Mouse (Mus musculus) E14TG2a.4 (cell line): ENCODE results near the gene Creb5.

Experiments
- H3K27me3 ChIP-seq: 2 replicates; pipeline ENCODE4 v1.6.1; 2014; ENCODE audit warnings: low read length, control low read depth; ENCODE audit not compliant: insufficient read depth
- H3K36me3 ChIP-seq: 2 replicates; pipeline ENCODE4 v1.6.1; 2014; ENCODE audit warnings: low read length, control low read depth; ENCODE audit not compliant: insufficient read depth
- H3K4me1 ChIP-seq: replicated peaks from 2 replicates; pipeline ENCODE4 v1.6.1; 2014; ENCODE audit warnings: low read depth, low read length, control low read depth
- H3K4me3 ChIP-seq: replicated peaks from 2 replicates; pipeline ENCODE4 v1.5.1; 2014; ENCODE audit warnings: mild to moderate bottlenecking, low read length
- H3K9me3 ChIP-seq: 2 replicates; pipeline ENCODE4 v1.6.1; 2014; ENCODE audit warnings: low read length, control low read depth
- CTCF ChIP-seq: conservative IDR thresholded peaks from 2 replicates; pipeline ENCODE4 v1.5.1; 2014; ENCODE audit warnings: low read length
- NANOG ChIP-seq: IDR thresholded peaks from 2 replicates; pipeline ENCODE4 v1.6.1; 2014; ENCODE audit warnings: borderline replicate concordance, low read length, mixed read lengths
- POU5F1 ChIP-seq: IDR thresholded peaks from 2 replicates; pipeline ENCODE4 v1.6.1; 2014; ENCODE audit warnings: low read length, borderline replicate concordance

The Creb5 gene

DNA sequence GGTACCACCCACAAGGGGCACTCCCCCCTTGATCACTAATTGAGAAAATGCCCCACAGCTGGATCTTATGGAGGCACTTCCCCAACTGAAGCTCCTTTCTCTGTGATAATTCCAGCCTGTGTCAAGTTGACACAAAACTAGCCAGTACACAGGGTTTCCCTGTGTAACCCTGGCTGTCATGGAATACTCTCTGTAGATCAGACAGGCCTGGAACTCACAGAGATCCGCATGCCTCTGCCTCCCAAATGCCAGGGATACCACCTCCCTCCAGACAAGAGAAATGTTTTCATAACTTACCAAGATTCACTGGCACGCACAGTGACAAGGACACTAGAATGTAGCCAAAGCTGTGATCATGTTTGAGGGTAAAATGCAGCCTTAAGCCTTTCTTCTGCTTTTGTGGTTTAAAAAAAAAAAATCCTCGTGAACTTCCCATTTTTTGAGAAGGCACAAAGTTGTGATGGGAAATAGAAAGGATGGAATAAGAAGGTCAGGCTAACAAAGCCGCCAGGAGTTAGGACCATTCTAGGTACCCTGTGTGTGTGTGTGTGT is 284.6 kb downstream of the Creb5 start:
- Histone ChIP-seq H3K4me3 (no peak overlapping the region), H3K4me1 (peaks cover 36% of the 10 kb centered on the region), H3K27me3 (no peaks in the 10 kb centered on the region), H3K36me3 (no peaks in the 10 kb centered on the region), H3K9me3 (no peaks in the 10 kb centered on the region)
- no peak for TF ChIP-seq NANOG
- no peak for TF ChIP-seq POU5F1
- TF ChIP-seq CTCF, result no peak

DNA sequence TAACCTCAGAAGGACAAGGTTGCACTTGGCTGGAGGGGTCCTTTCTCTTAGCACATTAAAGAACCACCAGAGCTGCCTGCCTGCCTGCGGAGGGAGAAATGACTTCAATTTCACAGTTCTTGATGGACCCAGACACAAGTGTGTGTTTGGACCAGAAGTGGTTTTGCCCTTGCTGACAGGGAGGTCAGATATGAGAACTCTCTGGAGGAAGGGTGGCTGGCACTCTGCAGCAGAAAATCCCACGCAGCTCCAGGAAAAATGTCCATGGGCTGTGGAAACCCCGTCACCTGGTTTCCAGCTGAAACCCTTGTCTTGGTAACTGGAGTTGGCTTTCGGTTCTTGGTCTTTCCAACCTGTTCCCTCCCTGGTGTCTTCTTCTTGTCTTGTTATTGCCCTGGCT is 285.4 kb downstream of the Creb5 start:
- Histone ChIP-seq H3K27me3 (no peaks in the 10 kb centered on the region), H3K4me1 (peaks cover 35% of the 10 kb centered on the region), H3K36me3 (no peaks in the 10 kb centered on the region), H3K4me3 (0 out of 2 replicates have a peak overlapping the region, but pooled peaks have one; percentile 48), H3K9me3 (no peaks in the 10 kb centered on the region)
- TF ChIP-seq NANOG, result no peak
- TF ChIP-seq CTCF, result no peak
- TF ChIP-seq POU5F1, result no peak

DNA sequence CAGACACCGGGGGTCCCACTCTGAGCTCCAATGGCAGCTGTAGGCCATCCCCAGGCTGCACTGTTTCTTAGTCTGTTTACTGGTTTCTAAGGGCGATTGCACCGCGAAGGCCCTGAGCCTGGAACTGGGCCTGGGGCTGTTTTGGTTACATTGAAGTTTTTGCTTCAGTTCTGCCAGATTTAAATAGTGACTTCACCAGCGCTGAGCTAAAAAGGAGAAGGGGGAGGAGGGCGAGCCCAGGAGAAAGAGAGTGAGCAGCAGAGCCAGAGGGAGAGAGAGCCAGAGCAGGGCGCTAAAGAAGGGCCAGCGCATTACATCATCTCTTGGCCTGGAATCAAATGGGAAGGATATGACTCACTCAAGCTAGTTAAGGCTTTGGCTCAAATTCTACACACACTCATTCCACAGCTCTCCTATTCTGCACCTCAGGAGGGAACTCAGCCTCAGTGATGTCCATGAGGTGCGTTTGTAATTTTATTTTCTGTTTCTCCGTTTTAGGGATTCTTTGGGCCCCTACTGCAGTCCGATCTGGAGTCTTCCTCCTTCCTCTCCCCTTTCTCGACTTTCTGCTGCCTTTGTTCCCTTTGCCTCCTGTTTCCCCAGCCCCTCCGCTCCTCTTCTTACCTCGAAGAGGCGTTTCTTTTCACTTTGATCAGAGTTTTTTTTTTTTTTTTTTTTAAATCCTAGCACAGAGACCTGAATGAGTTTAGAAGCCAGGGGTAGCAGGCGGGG is 286.1 kb downstream of the Creb5 start:
- TF ChIP-seq CTCF, result no peak
- no peak for TF ChIP-seq NANOG
- TF ChIP-seq POU5F1, result no peak
- Histone ChIP-seq H3K27me3 (no peaks in the 10 kb centered on the region), H3K4me1 (peaks cover 31% of the 10 kb centered on the region), H3K9me3 (no peaks in the 10 kb centered on the region), H3K4me3 (peak overlapping the region; percentile 48), H3K36me3 (no peaks in the 10 kb centered on the region)

DNA sequence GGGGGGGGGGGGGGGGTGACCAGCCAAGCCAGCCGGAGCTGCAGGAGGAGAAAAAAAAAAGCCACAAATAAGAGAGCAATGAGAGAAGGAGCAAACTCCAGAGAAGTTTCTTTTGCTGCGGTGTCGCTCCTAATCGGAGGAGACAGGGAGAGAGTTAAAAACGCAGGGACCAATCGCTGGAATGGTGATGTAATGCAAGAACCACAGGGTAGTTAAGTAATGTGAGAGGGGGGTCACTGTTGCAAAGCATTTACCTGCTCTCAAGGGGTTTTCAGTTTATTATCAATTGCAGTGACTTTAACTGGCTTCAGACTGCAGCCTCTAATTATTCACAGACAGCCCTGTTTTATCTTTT is 286.6 kb downstream of the Creb5 start:
- Histone ChIP-seq H3K4me1 (peaks cover 31% of the 10 kb centered on the region), H3K27me3 (no peaks in the 10 kb centered on the region), H3K36me3 (no peaks in the 10 kb centered on the region), H3K4me3 (peak overlapping the region; percentile 48), H3K9me3 (no peaks in the 10 kb centered on the region)
- no peak for TF ChIP-seq CTCF
- no peak for TF ChIP-seq POU5F1
- no peak for TF ChIP-seq NANOG

DNA sequence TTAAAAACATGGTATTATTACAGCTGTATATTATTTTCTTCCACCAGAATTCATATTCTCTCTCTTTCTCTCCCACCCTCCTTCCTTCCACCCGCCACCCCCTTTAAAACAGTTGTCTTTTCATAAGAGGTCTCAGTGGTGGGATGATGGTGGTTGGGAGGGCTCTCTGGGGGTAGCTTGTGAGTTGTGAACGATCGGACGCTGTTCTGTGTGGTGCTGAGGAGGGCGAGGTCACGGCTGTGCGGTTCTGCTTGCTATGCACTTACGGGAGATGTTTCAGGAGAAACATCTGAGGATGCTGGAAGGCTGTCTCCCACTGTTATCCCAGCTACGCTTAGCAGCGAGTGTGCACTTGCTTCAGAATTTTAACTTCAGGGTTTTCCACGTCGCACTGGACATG is 287.0 kb downstream of the Creb5 start:
- H3K4me1 ChIP-seq, result peaks cover 31% of the 10 kb centered on the region
- no peak overlapping the region for H3K4me3 ChIP-seq
- H3K36me3 ChIP-seq, result no peaks in the 10 kb centered on the region
- H3K27me3 ChIP-seq, result no peaks in the 10 kb centered on the region
- no peaks in the 10 kb centered on the region for H3K9me3 ChIP-seq
- no peak for TF ChIP-seq POU5F1
- TF ChIP-seq CTCF, result no peak
- no peak for TF ChIP-seq NANOG

DNA sequence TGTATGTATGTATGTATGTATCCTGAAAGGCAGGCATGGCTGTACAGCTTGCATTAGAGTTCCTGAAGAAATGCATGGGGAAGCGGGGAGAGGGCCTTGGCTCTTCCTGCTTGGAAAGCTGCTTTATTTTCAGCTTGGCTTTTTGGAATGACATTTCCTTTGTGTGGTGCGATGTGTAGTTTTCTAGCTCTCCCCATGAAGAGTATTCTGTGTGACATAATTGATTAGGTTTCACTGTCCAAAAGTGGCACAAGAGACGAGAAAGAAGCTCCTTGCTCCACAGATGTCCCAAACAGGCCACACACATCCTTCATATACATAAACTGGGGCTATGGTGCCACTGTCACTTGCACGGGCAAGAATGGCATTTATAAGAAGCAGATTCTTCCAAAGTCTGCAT is 288.1 kb downstream of the Creb5 start:
- H3K27me3 ChIP-seq, result no peaks in the 10 kb centered on the region
- H3K36me3 ChIP-seq, result no peaks in the 10 kb centered on the region
- TF ChIP-seq NANOG, result no peak
- TF ChIP-seq POU5F1, result no peak
- TF ChIP-seq CTCF, result no peak
- H3K4me1 ChIP-seq, result peaks cover 31% of the 10 kb centered on the region
- H3K9me3 ChIP-seq, result peaks cover 8% of the 10 kb centered on the region; the same call in 1 of the 2 replicates
- no peak overlapping the region for H3K4me3 ChIP-seq

DNA sequence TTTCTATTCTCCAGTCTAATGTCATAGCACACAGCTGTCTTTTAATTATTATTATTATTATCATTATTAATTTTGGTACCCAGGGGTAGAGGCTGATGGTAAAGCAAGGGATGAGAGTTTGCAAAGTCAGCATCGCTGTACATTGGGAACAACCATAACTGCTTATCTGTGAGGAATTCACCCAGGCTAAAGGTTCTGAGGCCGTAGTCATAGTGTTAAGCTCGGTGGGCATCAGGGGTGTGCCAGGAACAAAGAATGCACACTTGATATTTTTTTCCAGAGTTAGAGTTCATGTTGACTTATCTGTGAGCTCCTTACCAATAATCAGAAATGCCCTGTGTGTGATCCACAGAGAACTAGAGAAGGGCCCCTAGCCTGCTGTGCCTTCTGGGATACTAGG is 288.8 kb downstream of the Creb5 start:
- TF ChIP-seq CTCF (no peak), NANOG (no peak), POU5F1 (no peak)
- H3K27me3 ChIP-seq, result no peaks in the 10 kb centered on the region
- peaks cover 31% of the 10 kb centered on the region for H3K4me1 ChIP-seq
- peaks cover 14% of the 10 kb centered on the region for H3K9me3 ChIP-seq
- H3K36me3 ChIP-seq, result no peaks in the 10 kb centered on the region
- no peak overlapping the region for H3K4me3 ChIP-seq

DNA sequence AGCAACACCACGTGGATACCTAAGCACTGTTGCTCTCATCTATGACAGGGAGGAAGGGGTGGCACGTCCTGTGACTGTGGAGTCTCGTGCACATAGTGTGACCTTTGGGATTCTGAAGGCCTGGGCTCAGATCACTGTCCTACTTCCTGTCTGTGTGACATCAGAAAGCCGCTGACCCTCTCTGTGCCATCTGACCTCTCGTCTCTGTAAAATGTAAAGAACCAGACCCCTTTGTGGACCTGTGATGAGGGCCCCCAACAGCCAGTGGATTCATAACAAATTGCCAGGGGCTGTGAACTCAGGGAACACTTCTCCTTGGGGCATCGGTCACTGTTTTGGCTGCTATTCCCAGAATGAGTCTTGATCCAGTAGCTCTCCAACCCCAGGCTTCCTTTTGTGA is 289.8 kb downstream of the Creb5 start:
- H3K4me1 ChIP-seq, result peaks cover 31% of the 10 kb centered on the region
- H3K9me3 ChIP-seq, result peaks cover 14% of the 10 kb centered on the region
- H3K36me3 ChIP-seq, result no peaks in the 10 kb centered on the region
- H3K4me3 ChIP-seq, result no peak overlapping the region
- H3K27me3 ChIP-seq, result no peaks in the 10 kb centered on the region
- TF ChIP-seq NANOG (no peak), CTCF (no peak), POU5F1 (no peak)

DNA sequence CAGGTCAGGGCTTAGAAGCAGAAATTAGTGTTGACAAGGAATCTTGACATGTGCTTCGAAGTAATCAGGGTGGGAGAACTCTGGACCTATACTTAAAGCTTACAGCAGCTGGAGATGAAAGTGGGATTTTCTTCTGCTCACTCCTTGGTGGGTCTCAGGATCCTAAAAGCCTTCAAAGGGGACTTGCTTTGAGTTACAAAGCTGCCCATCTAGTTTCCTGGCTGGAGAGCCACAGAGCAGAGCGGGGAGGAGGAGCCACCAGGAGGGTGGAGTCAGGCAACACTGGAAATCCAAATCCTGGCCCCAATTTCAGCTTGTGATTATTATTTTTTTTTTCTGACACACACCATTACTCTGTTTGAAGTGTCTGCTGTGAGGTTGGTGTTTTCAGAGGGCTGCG is 290.7 kb downstream of the Creb5 start:
- Histone ChIP-seq H3K36me3 (no peaks in the 10 kb centered on the region), H3K4me3 (no peak overlapping the region), H3K9me3 (peaks cover 14% of the 10 kb centered on the region), H3K4me1 (peaks cover 27% of the 10 kb centered on the region), H3K27me3 (no peaks in the 10 kb centered on the region)
- TF ChIP-seq POU5F1 (no peak), CTCF (no peak), NANOG (no peak)
